Mouse (Mus musculus) WW6 (cell line): ENCODE measurements around the gene Pla2g16.
A peak's percentile ranks its signal among the peaks of the same experiment; 100 is the strongest.

ENCODE experiments used
- DNase-seq: peaks from one replicate; pipeline ENCODE4 v3.0.0-alpha.2; 2013; ENCODE audit warnings: low read depth, low spot score

The Pla2g16 gene

GRCm38 (mm10) chr19:7557328-7557822 is at the start of gene Pla2g16:
TSS of gene Pla2g16 (plus strand) at chr19:7557459.
- DNase-seq, result peak; percentile 13

- no peak for DNase-seq
Measured at GRCm38 (mm10) chr19:7508026-7508425, 49.2 kb upstream of the Pla2g16 start.

GRCm38 (mm10) chr19:7516437-7516836 is 40.8 kb upstream of the Pla2g16 start:
- no peak for DNase-seq

- no peak for DNase-seq
Measured at GRCm38 (mm10) chr19:7521619-7522018, 35.6 kb upstream of the Pla2g16 start.

- no peak for DNase-seq
Measured at GRCm38 (mm10) chr19:7522856-7523255, 34.4 kb upstream of the Pla2g16 start.

GRCm38 (mm10) chr19:7523292-7523691 is 34.0 kb upstream of the Pla2g16 start:
- DNase-seq, result no peak

- DNase-seq, result no peak
Measured at GRCm38 (mm10) chr19:7523781-7524180, 33.5 kb upstream of the Pla2g16 start.

- no peak for DNase-seq
Measured at GRCm38 (mm10) chr19:7524879-7525278, 32.4 kb upstream of the Pla2g16 start.

GRCm38 (mm10) chr19:7528639-7529428 is 28.4 kb upstream of the Pla2g16 start:
- no peak for DNase-seq

GRCm38 (mm10) chr19:7531906-7532305 is 25.4 kb upstream of the Pla2g16 start:
- DNase-seq, result no peak

GRCm38 (mm10) chr19:7533891-7534290 is 23.4 kb upstream of the Pla2g16 start:
- no peak for DNase-seq

GRCm38 (mm10) chr19:7548924-7549323 is 8.3 kb upstream of the Pla2g16 start:
- no peak for DNase-seq

- DNase-seq, result no peak
Measured at GRCm38 (mm10) chr19:7551550-7552300, 5.5 kb upstream of the Pla2g16 start.

- DNase-seq, result no peak
Measured at GRCm38 (mm10) chr19:7552301-7552673, 5.0 kb upstream of the Pla2g16 start.

GRCm38 (mm10) chr19:7553441-7553840 is 3.8 kb upstream of the Pla2g16 start:
- no peak for DNase-seq

GRCm38 (mm10) chr19:7554881-7555280 is 2.4 kb upstream of the Pla2g16 start:
- no peak for DNase-seq

GRCm38 (mm10) chr19:7556641-7557040 is 618 bp upstream of the Pla2g16 start:
- DNase-seq, result no peak

GRCm38 (mm10) chr19:7557844-7558243 is 585 bp downstream of the Pla2g16 start:
- DNase-seq, result no peak

- no peak for DNase-seq
Measured at GRCm38 (mm10) chr19:7558675-7559074, 1.4 kb downstream of the Pla2g16 start.

GRCm38 (mm10) chr19:7559986-7560385 is 2.7 kb downstream of the Pla2g16 start:
- no peak for DNase-seq

GRCm38 (mm10) chr19:7561456-7561855 is 4.2 kb downstream of the Pla2g16 start:
- no peak for DNase-seq

- DNase-seq, result no peak
Measured at GRCm38 (mm10) chr19:7562601-7563129, 5.4 kb downstream of the Pla2g16 start.

- no peak for DNase-seq
Measured at GRCm38 (mm10) chr19:7563676-7564075, 6.4 kb downstream of the Pla2g16 start.
